Mouse (Mus musculus) forebrain, embryonic 12.5 days (tissue): ENCODE data around the gene Nup85. TPM values are rescaled to one million over a fixed set of nuclear protein-coding genes. Genes with fewer than 3 reads are reported as not detected.
"Not testable (repeated sequence)": the region's sequence is repeated elsewhere in the genome, so short reads cannot be mapped to it uniquely, and the experiment has no call there.

Experiments used
- ATAC-seq: fragments of 200-750 bp; cut with Nextera tagmentation; 2 replicates; pipeline ENCODE4 v1.8.0; 2017; ENCODE audit warnings: moderate TSS enrichment; ENCODE audit not compliant: low FRiP score
- H3K27ac ChIP-seq: fragments of 300-500 bp; sonication (generic); 2 replicates; pipeline ENCODE4 v1.5.1; 2016; ENCODE audit warnings: mild to moderate bottlenecking
- H3K27me3 ChIP-seq: fragments of 300-500 bp; sonication (generic); 2 replicates; pipeline ENCODE4 v1.6.1; 2016; ENCODE audit warnings: mild to moderate bottlenecking
- H3K36me3 ChIP-seq: fragments of 300-500 bp; sonication (generic); replicated peaks from 2 replicates; pipeline ENCODE4 v1.6.1; 2016; ENCODE audit warnings: mild to moderate bottlenecking
- H3K4me1 ChIP-seq: fragments of 300-500 bp; sonication (generic); 2 replicates; pipeline ENCODE4 v1.6.1; 2016
- H3K4me2 ChIP-seq: fragments of 300-500 bp; sonication (generic); 2 replicates; pipeline ENCODE4 v1.6.1; 2016; ENCODE audit warnings: mild to moderate bottlenecking, moderate library complexity
- H3K4me3 ChIP-seq: fragments of 300-500 bp; sonication (generic); replicated peaks from 2 replicates; pipeline ENCODE4 v1.5.1; 2016; ENCODE audit warnings: mild to moderate bottlenecking
- H3K9ac ChIP-seq: fragments of 300-500 bp; sonication (generic); 2 replicates; pipeline ENCODE4 v1.6.1; 2016; ENCODE audit warnings: mild to moderate bottlenecking
- H3K9me3 ChIP-seq: fragments of 300-500 bp; sonication (generic); 2 replicates; pipeline ENCODE4 v1.6.1; 2016
- WGBS: fragments of 180-500 bp; shearing (Covaris S2); methylation state at CpG from one replicate; pipeline ENCODE4 v1.1.7; 2016; 5-methylcytosine and 5-hydroxymethylcytosine counted together
- polyA plus RNA-seq: library from polyadenylated mRNA; unstranded; fragments of >200 nt; fragmentation: Nextera tagmentation; extraction: Ambion mirVana; gene quantifications from 2 replicates; pipeline ENCODE4 v1.2.1, GENCODE M21; 2016

Nup85 gene
- polyA plus RNA-seq, result 194 and 199 TPM in 2 replicates

DNA sequence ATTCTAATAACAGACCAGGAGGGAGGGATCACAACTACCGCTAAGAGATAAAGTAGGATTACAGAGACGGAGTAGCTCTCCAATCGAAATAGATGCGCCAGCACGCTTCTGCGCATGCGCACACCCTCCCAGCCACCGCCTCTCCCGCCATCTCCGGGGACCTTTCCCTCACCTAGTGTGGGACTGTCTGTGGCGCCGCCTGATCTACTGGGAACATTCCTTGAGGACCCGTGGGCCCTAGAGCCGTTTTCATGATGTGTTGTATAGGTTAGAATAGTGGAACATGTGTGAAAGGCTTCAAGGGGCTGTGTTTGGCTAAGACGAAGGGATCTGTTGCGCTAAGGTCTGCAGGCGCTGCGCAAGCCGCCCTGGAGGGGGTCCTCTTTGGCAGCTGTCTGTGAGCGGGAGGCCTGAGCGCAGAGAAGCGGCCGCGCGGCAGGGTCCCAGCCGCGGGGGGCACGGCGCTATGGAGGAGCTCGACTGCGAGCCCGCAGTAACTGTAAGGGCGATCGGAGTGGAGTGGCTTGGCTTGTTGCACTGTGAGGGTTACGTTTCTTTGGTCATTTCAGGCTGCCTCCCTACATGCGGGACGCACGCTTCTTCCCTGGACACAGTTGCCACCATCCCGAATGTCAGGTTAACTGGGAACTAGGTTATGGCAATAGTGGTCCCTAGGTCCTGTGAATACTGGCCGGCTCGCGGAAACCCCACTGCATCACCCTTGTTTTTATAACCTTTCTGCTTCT is at the start of gene Nup85:
Nup85 (plus strand) TSS at position 371 of the 746 bp plus-strand sequence.
- peaks cover 36% of the 10 kb centered on the region for H3K36me3 ChIP-seq
- H3K4me3 ChIP-seq, result peak within 1 kb of the TSS; percentile 79
- H3K9ac ChIP-seq, result peak within 1 kb of the TSS; percentile 70
- H3K4me1 ChIP-seq, result peaks cover 13% of the 10 kb centered on the region
- no peaks in the 10 kb centered on the region for H3K9me3 ChIP-seq
- peak within 1 kb of the TSS; percentile 66 for H3K4me2 ChIP-seq
- H3K27ac ChIP-seq, result peak within 1 kb of the TSS; percentile 80
- ATAC-seq, result peak; percentile 94
- no peaks in the 10 kb centered on the region for H3K27me3 ChIP-seq
- under 1% methylated on average over 42 of the region's 42 CpGs for WGBS

DNA sequence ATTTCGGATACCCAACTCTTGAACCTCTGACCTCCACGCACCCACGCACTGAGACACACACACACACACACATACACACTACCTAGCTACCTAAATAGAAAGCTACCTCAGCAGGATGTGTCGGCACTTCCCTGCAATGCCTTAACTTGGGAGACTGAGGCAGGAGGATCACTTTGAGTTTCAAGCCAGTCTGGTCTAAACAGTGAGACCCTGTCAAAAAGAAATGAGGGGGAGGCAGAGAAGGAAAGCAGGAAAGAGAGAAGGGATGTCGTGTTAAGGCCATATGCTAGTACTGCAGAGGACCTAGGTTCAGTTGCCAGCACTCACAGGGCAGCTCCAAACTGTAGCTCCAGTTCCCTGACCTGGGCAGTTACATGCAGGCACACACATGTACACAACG is 49.2 kb upstream of the Nup85 start:
- Histone ChIP-seq H3K4me1 (peaks cover 29% of the 10 kb centered on the region), H3K4me3 (no peak overlapping the region), H3K27ac (no peak overlapping the region), H3K9me3 (no peaks in the 10 kb centered on the region), H3K4me2 (no peak overlapping the region; the same call in 1 of the 2 replicates), H3K36me3 (no peaks in the 10 kb centered on the region), H3K27me3 (no peaks in the 10 kb centered on the region), H3K9ac (no peak overlapping the region)
- 77% methylated on average over 6 of the region's 6 CpGs for WGBS
- no peak for ATAC-seq

DNA sequence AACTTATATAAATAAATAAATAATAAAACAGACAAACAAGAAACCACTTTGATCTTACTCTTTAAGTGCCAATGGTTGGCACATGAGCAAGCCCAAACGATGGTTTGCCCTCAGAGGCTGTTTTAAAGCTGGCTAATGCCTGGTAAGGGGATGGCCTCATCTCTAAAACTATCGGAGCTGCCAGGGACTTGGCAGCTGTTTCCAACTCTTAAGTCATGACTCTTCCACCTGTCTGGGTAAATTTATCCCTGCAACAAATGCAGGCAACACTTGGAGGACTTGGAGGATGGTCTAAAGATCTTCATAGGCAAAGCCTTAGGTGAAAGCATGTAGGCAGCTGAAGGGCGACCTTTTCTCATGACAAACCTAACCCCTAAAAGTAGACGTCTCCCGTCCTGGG is 47.3 kb upstream of the Nup85 start:
- H3K9me3 ChIP-seq, result no peaks in the 10 kb centered on the region
- H3K9ac ChIP-seq, result no peak overlapping the region
- peaks cover 10% of the 10 kb centered on the region for H3K4me1 ChIP-seq
- no peak overlapping the region for H3K27ac ChIP-seq
- H3K4me2 ChIP-seq, result no peak overlapping the region
- 89% methylated on average over 5 of the region's 5 CpGs for WGBS
- no peak overlapping the region for H3K4me3 ChIP-seq
- no peaks in the 10 kb centered on the region for H3K27me3 ChIP-seq
- ATAC-seq, result no peak
- H3K36me3 ChIP-seq, result peaks cover under 1% of the 10 kb centered on the region

DNA sequence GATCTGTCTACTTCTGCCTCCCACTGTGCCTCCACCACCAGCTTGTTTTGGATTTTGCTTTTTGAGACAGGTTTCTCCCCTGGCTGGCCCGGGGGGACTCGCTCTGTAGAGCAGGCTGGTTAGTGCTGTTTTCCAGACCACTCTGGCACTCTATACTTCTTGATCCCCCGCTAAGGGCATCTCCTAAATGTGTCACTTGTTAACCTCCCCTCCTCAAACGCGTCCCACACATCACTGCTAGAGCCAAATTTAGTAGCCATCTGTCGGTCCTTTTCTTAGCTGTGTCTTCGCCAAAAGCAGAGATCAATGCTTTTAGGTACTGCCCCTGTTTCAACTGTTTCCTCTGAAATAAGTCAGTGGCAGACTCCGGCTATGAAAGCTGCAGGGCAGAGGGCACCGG is 45.5 kb upstream of the Nup85 start:
- no peak for ATAC-seq
- H3K9ac ChIP-seq, result no peak overlapping the region
- 82% methylated on average over 9 of the region's 9 CpGs for WGBS

DNA sequence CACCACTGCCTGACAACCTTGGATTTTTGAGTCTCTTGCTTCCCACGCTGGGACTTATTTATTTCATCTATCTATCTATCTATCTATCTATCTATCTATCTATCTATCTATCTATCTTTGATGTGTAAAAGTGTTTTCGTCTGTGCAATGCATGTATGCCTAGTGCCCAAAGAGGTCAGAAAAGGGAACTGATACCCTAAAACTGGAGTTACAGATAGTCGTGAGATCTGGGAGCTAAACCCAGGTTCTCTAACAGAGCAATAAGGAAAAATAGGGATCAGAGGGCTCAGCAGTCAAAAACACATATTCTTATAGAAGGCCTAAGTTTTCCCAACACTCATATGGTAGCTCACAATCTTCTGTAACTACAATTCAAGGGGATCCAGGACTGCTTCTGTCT is 44.7 kb upstream of the Nup85 start:
- H3K27me3 ChIP-seq, result no peaks in the 10 kb centered on the region
- H3K9ac ChIP-seq, result no peak overlapping the region
- ATAC-seq, result no peak
- 93% methylated on average over 3 of the region's 3 CpGs for WGBS
- H3K4me2 ChIP-seq, result no peak overlapping the region
- peaks cover 3% of the 10 kb centered on the region; the same call in 1 of the 2 replicates for H3K4me1 ChIP-seq
- H3K9me3 ChIP-seq, result no peaks in the 10 kb centered on the region
- H3K4me3 ChIP-seq, result no peak overlapping the region
- H3K27ac ChIP-seq, result no peak overlapping the region
- H3K36me3 ChIP-seq, result peaks cover 17% of the 10 kb centered on the region

More for the DNA sequence above, 45.5 kb upstream of the Nup85 start:
- no peak overlapping the region for H3K27ac ChIP-seq
- H3K36me3 ChIP-seq, result peaks cover 10% of the 10 kb centered on the region
- H3K9me3 ChIP-seq, result no peaks in the 10 kb centered on the region
- H3K27me3 ChIP-seq, result no peaks in the 10 kb centered on the region
- H3K4me2 ChIP-seq, result no peak overlapping the region
- peaks cover 3% of the 10 kb centered on the region; the same call in 1 of the 2 replicates for H3K4me1 ChIP-seq
- H3K4me3 ChIP-seq, result no peak overlapping the region

- WGBS, result 70% methylated on average over 2 of the region's 2 CpGs
- no peak for ATAC-seq
- Histone ChIP-seq H3K4me2 (no peak overlapping the region), H3K4me3 (no peak overlapping the region), H3K27me3 (no peaks in the 10 kb centered on the region), H3K9ac (no peak overlapping the region), H3K27ac (no peak overlapping the region), H3K36me3 (peaks cover 24% of the 10 kb centered on the region), H3K9me3 (no peaks in the 10 kb centered on the region), H3K4me1 (no peaks in the 10 kb centered on the region)
Observed at GRCm38 (mm10) chr11:115520218-115520617, 44.0 kb upstream of the Nup85 start.

DNA sequence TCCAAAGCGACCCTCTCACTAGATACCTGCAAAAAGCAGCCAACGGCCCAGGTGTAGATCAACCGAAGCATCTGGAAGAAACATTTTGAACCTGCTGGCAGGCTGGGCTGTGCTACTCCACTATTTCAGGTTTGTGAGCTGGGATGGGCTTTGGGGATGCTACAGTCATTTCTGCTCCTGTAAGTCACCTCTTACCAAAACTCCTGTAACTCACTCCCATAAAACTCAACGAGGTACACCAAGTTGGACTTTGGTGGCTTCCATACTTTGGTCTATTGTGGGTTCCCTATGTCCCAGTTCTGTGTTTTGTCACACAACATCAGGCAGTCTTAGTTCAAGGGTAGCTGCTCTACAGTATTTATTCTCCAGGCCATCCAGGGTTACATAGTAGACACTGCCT is 43.2 kb upstream of the Nup85 start:
- no peak overlapping the region for H3K9ac ChIP-seq
- H3K9me3 ChIP-seq, result no peaks in the 10 kb centered on the region
- H3K27ac ChIP-seq, result no peak overlapping the region
- H3K4me2 ChIP-seq, result no peak overlapping the region
- no peaks in the 10 kb centered on the region for H3K4me1 ChIP-seq
- H3K4me3 ChIP-seq, result no peak overlapping the region
- no peak for ATAC-seq
- WGBS, result 86% methylated on average over 4 of the region's 4 CpGs
- peaks cover 32% of the 10 kb centered on the region for H3K36me3 ChIP-seq
- no peaks in the 10 kb centered on the region for H3K27me3 ChIP-seq

DNA sequence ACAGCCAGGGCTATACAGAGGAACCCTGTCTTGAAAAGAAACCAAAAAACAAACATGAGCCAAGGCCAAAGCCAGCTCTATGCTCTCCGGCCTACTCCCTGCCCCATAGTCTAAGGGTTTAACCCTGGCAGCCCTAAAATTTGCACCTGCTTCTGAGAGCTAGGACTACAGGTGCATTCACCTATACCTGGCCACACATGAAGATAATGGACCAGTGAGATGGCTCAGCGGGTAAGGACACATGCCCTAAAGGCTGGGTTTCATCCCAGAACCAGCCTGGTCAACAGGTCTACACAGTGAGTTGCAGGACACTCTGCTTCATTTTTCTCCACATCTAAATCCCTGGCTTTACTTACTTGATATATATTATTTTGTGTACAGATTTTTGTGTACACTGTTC is 42.0 kb upstream of the Nup85 start:
- H3K27ac ChIP-seq, result no peak overlapping the region
- ATAC-seq, result no peak
- H3K4me3 ChIP-seq, result no peak overlapping the region
- no peak overlapping the region for H3K9ac ChIP-seq
- no peak overlapping the region for H3K4me2 ChIP-seq
- WGBS, result 90% methylated on average over 2 of the region's 2 CpGs
- H3K27me3 ChIP-seq, result no peaks in the 10 kb centered on the region
- no peaks in the 10 kb centered on the region for H3K9me3 ChIP-seq
- H3K36me3 ChIP-seq, result peaks cover 44% of the 10 kb centered on the region
- H3K4me1 ChIP-seq, result no peaks in the 10 kb centered on the region

- H3K4me3 ChIP-seq, result no peak overlapping the region
- 86% methylated on average over 2 of the region's 2 CpGs for WGBS
- no peaks in the 10 kb centered on the region for H3K4me1 ChIP-seq
- H3K4me2 ChIP-seq, result no peak overlapping the region
- H3K27me3 ChIP-seq, result no peaks in the 10 kb centered on the region
- no peak overlapping the region for H3K27ac ChIP-seq
- no peak overlapping the region for H3K9ac ChIP-seq
- ATAC-seq, result no peak
- H3K36me3 ChIP-seq, result peaks cover 49% of the 10 kb centered on the region
- H3K9me3 ChIP-seq, result no peaks in the 10 kb centered on the region
Observed at GRCm38 (mm10) chr11:115522703-115523102, 41.5 kb upstream of the Nup85 start.

- H3K4me1 ChIP-seq, H3K9ac ChIP-seq, H3K27me3 ChIP-seq, H3K9me3 ChIP-seq, ATAC-seq, H3K27ac ChIP-seq, H3K4me3 ChIP-seq, H3K4me2 ChIP-seq: not testable (repeated sequence)
- H3K36me3 ChIP-seq, result peaks cover 79% of the 10 kb centered on the region
- 88% methylated on average over 3 of the region's 3 CpGs for WGBS
Observed at GRCm38 (mm10) chr11:115526446-115526845, 37.8 kb upstream of the Nup85 start.

DNA sequence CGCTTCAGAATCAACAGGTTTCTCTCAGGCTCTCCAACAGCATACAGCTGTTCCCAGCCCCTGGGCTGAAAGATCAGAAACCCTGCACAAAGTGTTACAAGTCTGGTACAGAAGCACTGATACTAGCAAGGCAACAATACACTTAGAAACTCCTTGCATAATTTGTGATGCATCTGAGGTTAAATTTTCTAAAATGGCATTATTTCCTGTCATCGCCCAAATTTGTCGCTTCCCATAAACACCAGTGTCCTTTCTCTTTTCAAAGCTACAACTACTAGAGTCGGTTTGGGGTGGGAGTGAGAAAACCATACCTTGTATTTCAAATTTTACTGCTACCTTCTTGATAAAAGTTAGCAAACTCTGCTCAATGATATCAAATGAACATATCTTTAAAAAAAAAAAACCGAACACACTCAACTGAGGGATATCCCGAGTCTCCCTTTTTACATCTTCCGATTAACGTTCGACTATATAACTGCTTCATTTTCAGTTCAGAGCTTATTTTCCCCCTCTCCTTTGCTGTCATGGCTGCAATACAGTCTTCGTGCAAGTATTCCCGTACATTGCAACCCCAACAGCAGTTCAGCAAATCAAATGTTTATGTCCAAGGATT is 29.4 kb upstream of the Nup85 start:
- peak overlapping the region; percentile 74 for H3K4me2 ChIP-seq
- peak overlapping the region; percentile 98 for H3K9ac ChIP-seq
- H3K4me1 ChIP-seq, result peaks cover 15% of the 10 kb centered on the region
- H3K9me3 ChIP-seq, result no peaks in the 10 kb centered on the region
- H3K27ac ChIP-seq, result peak overlapping the region; percentile 100
- no peaks in the 10 kb centered on the region for H3K27me3 ChIP-seq
- WGBS, result 10% methylated on average over 11 of the region's 11 CpGs
- H3K36me3 ChIP-seq, result peaks cover 39% of the 10 kb centered on the region
- no peak for ATAC-seq
- peak overlapping the region; percentile 96 for H3K4me3 ChIP-seq

DNA sequence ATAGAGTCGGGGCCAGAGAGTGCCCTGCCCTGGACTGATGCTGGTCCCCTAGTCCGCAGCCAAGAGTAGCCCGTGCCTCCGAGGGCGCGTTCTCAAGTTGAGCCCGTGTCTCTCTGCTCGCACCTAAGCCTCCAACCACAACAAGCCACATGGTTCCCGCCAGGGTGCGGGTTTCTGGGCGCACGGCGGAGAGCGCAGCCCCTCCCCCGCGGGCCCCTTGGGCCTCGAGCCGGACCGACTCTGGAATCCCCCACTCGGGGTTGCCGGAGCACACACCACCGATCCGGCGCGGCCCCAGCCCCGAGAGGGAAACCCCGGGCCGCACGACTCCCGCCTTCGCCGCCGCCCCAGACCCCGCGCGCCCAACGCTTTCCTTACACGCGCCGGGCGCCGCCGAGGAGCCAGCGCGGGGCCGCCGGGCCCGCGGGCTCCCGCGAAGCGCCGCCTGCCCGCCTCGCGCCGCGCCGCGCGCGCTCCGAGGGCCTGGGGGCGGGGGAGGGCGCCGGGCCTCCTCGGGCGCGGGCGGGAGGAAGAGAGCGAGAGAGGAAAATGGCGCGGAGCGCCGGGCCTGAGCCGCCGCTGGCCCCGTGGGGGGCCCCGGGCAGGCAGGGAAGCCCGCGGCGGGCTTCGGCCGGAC is 28.7 kb upstream of the Nup85 start:
- Histone ChIP-seq H3K4me1 (peaks cover 15% of the 10 kb centered on the region), H3K9me3 (no peaks in the 10 kb centered on the region), H3K4me2 (peak overlapping the region; percentile 74), H3K27me3 (no peaks in the 10 kb centered on the region), H3K4me3 (peak overlapping the region; percentile 96), H3K27ac (peak overlapping the region; percentile 100), H3K9ac (peak overlapping the region; percentile 98), H3K36me3 (peaks cover 33% of the 10 kb centered on the region)
- ATAC-seq, result peak; percentile 73
- under 1% methylated on average over 72 of the region's 84 CpGs for WGBS
